Mouse (Mus musculus) heart, adult 2 months (tissue): Measurements from ENCODE around the gene Chchd10.

Source experiments
- CTCF ChIP-seq: fragments of 200-600 bp; IDR thresholded peaks from 2 replicates; pipeline ENCODE4 v1.8.1; 2022; ENCODE audit warnings: antibody characterized with exemption, mild to moderate bottlenecking, moderate library complexity
- EP300 ChIP-seq: fragments of 200-500 bp; IDR thresholded peaks from 2 replicates; pipeline ENCODE4 v1.6.1; 2011; ENCODE audit warnings: low read depth, low read length, control low read depth; ENCODE audit not compliant: insufficient read depth
- POLR2A ChIP-seq: fragments of 200-500 bp; IDR thresholded peaks from 2 replicates; pipeline ENCODE4 v1.6.1; 2011; ENCODE audit warnings: mild to moderate bottlenecking, low read depth, low read length, control low read depth; ENCODE audit not compliant: insufficient read depth

GRCm38 (mm10) chr10:75883232-75883552 lies 49.7 kb upstream of the Chchd10 start:
- TF ChIP-seq CTCF (peak; percentile 64), POLR2A (no peak), EP300 (no peak)
